Mouse (Mus musculus) adrenal gland, postnatal 25 days (tissue): ENCODE measurements around the gene Fosl1. TPM values are rescaled to one million over a fixed set of nuclear protein-coding genes. Genes with fewer than 3 reads are reported as not detected.

Experiments
- DNase-seq: peaks from one replicate; pipeline ENCODE4 v3.0.0; 2021; ENCODE audit warnings: mixed read lengths
- total RNA-seq: library from RNA; stranded (reverse); gene quantifications from 2 replicates; pipeline ENCODE4 v1.2.3, GENCODE M21; 2021

Gene Fosl1
- total RNA-seq, 1 experiment from 2014 or later, result not detected

GRCm38 (mm10) chr19:5424782-5425741 is 22.3 kb upstream of the Fosl1 start, which contains the start of the genes Drap1 and AI837181:
Gene Drap1, minus strand, starts transcription at chr19:5424979.
Gene AI837181, plus strand, starts transcription at chr19:5425144.
- DNase-seq, result peak; percentile 97

GRCm38 (mm10) chr19:5425906-5426565 is 21.3 kb upstream of the Fosl1 start:
- no peak for DNase-seq

- no peak for DNase-seq
Measured at GRCm38 (mm10) chr19:5426640-5427290, 20.6 kb upstream of the Fosl1 start.

GRCm38 (mm10) chr19:5428083-5428482 is 19.3 kb upstream of the Fosl1 start:
- DNase-seq, result no peak

- DNase-seq, result no peak
Measured at GRCm38 (mm10) chr19:5429219-5429618, 18.1 kb upstream of the Fosl1 start.

- peak; percentile 88 for DNase-seq
Measured at GRCm38 (mm10) chr19:5429806-5430205, 17.5 kb upstream of the Fosl1 start.

GRCm38 (mm10) chr19:5430408-5430807 is 16.9 kb upstream of the Fosl1 start:
- DNase-seq, result no peak

GRCm38 (mm10) chr19:5431911-5432464 is 15.4 kb upstream of the Fosl1 start:
- DNase-seq, result no peak

- peak; percentile 58 for DNase-seq
Measured at GRCm38 (mm10) chr19:5432992-5433852, 14.1 kb upstream of the Fosl1 start.

- DNase-seq, result no peak
Measured at GRCm38 (mm10) chr19:5433951-5434350, 13.4 kb upstream of the Fosl1 start.

- DNase-seq, result no peak
Measured at GRCm38 (mm10) chr19:5444371-5444908, 2.9 kb upstream of the Fosl1 start.

- DNase-seq, result no peak
Measured at GRCm38 (mm10) chr19:5444954-5445353, 2.4 kb upstream of the Fosl1 start.

- DNase-seq, result no peak
Measured at GRCm38 (mm10) chr19:5445747-5446146, 1.6 kb upstream of the Fosl1 start.

GRCm38 (mm10) chr19:5448354-5449150 is 1.2 kb downstream of the Fosl1 start:
- DNase-seq, result peak; percentile 55

- DNase-seq, result no peak
Measured at GRCm38 (mm10) chr19:5449673-5450072, 2.3 kb downstream of the Fosl1 start.

- no peak for DNase-seq
Measured at GRCm38 (mm10) chr19:5451766-5452165, 4.4 kb downstream of the Fosl1 start.

- no peak for DNase-seq
Measured at GRCm38 (mm10) chr19:5455037-5455436, 7.7 kb downstream of the Fosl1 start.

- DNase-seq, result no peak
Measured at GRCm38 (mm10) chr19:5455568-5455967, 8.2 kb downstream of the Fosl1 start.

GRCm38 (mm10) chr19:5456241-5456921 is 9.0 kb downstream of the Fosl1 start:
- DNase-seq, result no peak
